In the genomic region with DNA sequence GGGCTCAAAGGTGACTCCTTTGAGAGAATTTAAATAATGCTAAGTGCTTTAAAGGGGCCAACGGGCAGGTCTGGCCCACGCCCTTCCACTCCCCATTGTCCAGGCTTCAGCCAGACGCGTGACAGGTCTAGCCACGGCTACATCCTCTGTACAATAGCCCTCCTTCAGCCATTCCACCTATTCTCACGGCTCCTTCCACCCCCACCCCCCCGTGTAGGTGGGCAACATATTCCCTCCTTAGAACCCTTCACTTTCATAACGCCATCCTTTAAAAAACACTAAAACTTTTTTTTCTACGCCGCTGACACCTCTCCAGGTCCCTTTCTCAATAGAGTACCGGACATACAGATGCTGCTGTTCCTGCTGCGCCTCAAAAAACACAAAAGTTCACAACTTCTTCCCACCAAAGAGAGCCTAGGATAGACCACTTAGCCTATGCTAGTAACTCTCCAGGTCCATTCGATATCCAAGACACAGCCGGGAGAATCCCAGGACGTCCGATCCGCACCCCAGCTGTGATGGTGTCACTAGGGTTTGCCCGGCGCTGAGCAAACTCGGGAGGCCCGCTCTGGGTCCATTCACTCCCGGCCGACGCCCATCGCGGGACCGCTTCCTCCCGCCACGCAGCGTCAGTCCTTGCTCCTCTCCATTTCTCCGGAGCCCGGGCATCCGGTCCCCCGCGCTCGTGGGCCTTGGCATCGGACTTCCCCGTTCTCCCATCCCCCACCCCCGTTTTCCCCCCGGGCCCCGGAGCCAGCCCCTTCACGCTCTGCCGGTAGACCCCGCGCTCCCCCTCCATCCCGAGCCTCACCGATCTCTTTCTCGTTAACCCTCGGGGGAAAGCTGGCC, we compare ENCODE assay signal across 7 mouse cellular contexts. TPM values are rescaled to one million over a fixed set of nuclear protein-coding genes. Genes with fewer than 3 reads are reported as not detected.
A peak's percentile ranks its signal among the peaks of the same experiment; 100 is the strongest.
DNase-seq lines count a peak whose midpoint lies in the region; ATAC-seq and TF ChIP-seq lines count a peak whose summit lies in the region.

No protein-coding gene starts in this region.

- peak overlapping the region; percentile 75 for H3K9ac ChIP-seq in hindbrain, embryonic 15.5 days

- TF ChIP-seq POLR2A in spleen, adult 2 months (IDR thresholded peaks at IDR 0.05; ENCODE audit: low read depth, low read length), result no peak

- H3K9me3 ChIP-seq in hindbrain, embryonic 15.5 days, result no peaks in the 10 kb centered on the region

- peaks cover 15% of the 10 kb centered on the region for H3K36me3 ChIP-seq in hindbrain, embryonic 15.5 days
- peaks cover 10% of the 10 kb centered on the region for H3K36me3 ChIP-seq in spleen, adult 2 months (ENCODE audit: control insufficient read depth, insufficient read depth, low read length)

- peak; percentile 46 for DNase-seq in adipocyte (ENCODE audit: low spot score)
- peak; percentile 19 to 32 for DNase-seq in cerebellum, postnatal 10 days
- peak; percentile 47 for DNase-seq in gastrocnemius, adult 18-20 months (ENCODE audit: low spot score)
- peak; percentile 43 to 47 for DNase-seq in left cerebral cortex, postnatal 36 days (ENCODE audit: low spot score in 2 of 2)
- DNase-seq in spleen, adult 2 months (ENCODE audit: low read depth in 1 of 2, low spot score in 2 of 2), result peak in 1 of 2 experiments; percentile 47

- intact Hi-C loops in left cerebral cortex, postnatal 36 days (cut with DNase I), result loop anchor here (5.0 kb wide), 2 partner anchors 39 to 84 kb away; partner anchors contain the start of gene Nf1

- peak overlapping the region; percentile 64 for H3K4me3 ChIP-seq in hindbrain, embryonic 15.5 days
- H3K4me3 ChIP-seq in spleen, adult 2 months (ENCODE audit: extremely low read depth, insufficient read depth, insufficient read length), result peak overlapping the region; percentile 95

- 1% methylated on average over 49 of the region's 49 CpGs for WGBS in hindbrain, embryonic 15.5 days
- WGBS in spleen, adult 2 months, result 1% methylated on average over 49 of the region's 49 CpGs

- H3K4me1 ChIP-seq in hindbrain, embryonic 15.5 days (replicated peaks), result peaks cover 39% of the 10 kb centered on the region
- H3K4me1 ChIP-seq in spleen, adult 2 months (ENCODE audit: control insufficient read depth, insufficient read depth, insufficient read length), result peaks cover 9% of the 10 kb centered on the region; the same call in 1 of the 2 replicates

- peak overlapping the region; percentile 76 for H3K4me2 ChIP-seq in hindbrain, embryonic 15.5 days

- peak overlapping the region; percentile 95 for H3K27ac ChIP-seq in hindbrain, embryonic 15.5 days (replicated peaks)
- peak overlapping the region; percentile 96 for H3K27ac ChIP-seq in spleen, adult 2 months (ENCODE audit: insufficient read depth, low read length)

- no peak for TF ChIP-seq CTCF in spleen, adult 2 months (IDR thresholded peaks at IDR 0.05; ENCODE audit: extremely low read depth, insufficient read depth, insufficient read length, insufficient replicate concordance)

- no peaks in the 10 kb centered on the region for H3K27me3 ChIP-seq in hindbrain, embryonic 15.5 days
- no peaks in the 10 kb centered on the region for H3K27me3 ChIP-seq in spleen, adult 2 months (ENCODE audit: control insufficient read depth, insufficient read depth, low read length)

- ATAC-seq in hindbrain, embryonic 15.5 days (ENCODE audit: low FRiP score, low read depth), result peak; percentile 35
- ATAC-seq in megakaryocyte progenitor cell, adult 5-6 weeks (replicated peaks; ENCODE audit: poor library complexity), result peak; percentile 13

RNA-seq across cellular contexts. Expression of gene Wsb1, which starts 0.7 kb away (rescaled TPM):
- 10 to 100 TPM in 1 of 2 experiments, 1 to 10 TPM in 1; 6.7 to 10.3 TPM for total RNA-seq in gastrocnemius, adult 18-20 months (2021)
- polyA plus RNA-seq in hindbrain, embryonic 15.5 days (2015; fragmentation: Nextera tagmentation; extraction: Ambion mirVana), result 406 and 435 TPM in 2 replicates
- 10 to 100 TPM; 54.0 to 84.7 TPM for total RNA-seq in left cerebral cortex, postnatal 36 days (2021)
- 216 and 218 TPM in 2 replicates for total RNA-seq in megakaryocyte progenitor cell, adult 5-6 weeks (2015)
- total RNA-seq in megakaryocyte progenitor cell, adult 5-6 weeks (2017), result 129 and 141 TPM in 2 replicates
- polyA plus RNA-seq in spleen, adult 2 months (2012; rRNA removed), result 30.1 and 48.1 TPM in 2 replicates

RNA-seq across cellular contexts. Expression of gene Gm9964, which starts 42.9 kb away (rescaled TPM):
- not detected for total RNA-seq in gastrocnemius, adult 18-20 months (2021)
- not detected in 2 replicates for polyA plus RNA-seq in hindbrain, embryonic 15.5 days (2015; fragmentation: Nextera tagmentation; extraction: Ambion mirVana)
- under 1 TPM in 1 of 2 experiments, not detected in 1; 0.97 TPM for total RNA-seq in left cerebral cortex, postnatal 36 days (2021)
- not detected in 2 replicates for total RNA-seq in megakaryocyte progenitor cell, adult 5-6 weeks (2015)
- total RNA-seq in megakaryocyte progenitor cell, adult 5-6 weeks (2017), result not detected in 2 replicates
- not detected in 2 replicates for polyA plus RNA-seq in spleen, adult 2 months (2012; rRNA removed)

Comparison
In these comparisons a context has a peak if more than half of its experiments do, and no peak if none do; other contexts are left out.
1. RNA of gene Wsb1, which starts 0.7 kb away (total RNA-seq): 129 to 218 TPM in megakaryocyte progenitor cell, adult 5-6 weeks and 54.0 to 84.7 TPM in left cerebral cortex, postnatal 36 days; 6.7 to 10.3 TPM in gastrocnemius, adult 18-20 months; every median in the first group is over 4 times any median in the second.